Mouse (Mus musculus) cerebellum, adult 2 months (tissue): ENCODE measurements around the gene Ifna2. TPM values are rescaled to one million over a fixed set of nuclear protein-coding genes. Genes with fewer than 3 reads are reported as not detected.

Experiments
- DNase-seq, 2 experiments: peaks; one replicate each; pipeline ENCODE4 v3.0.0; 2021
- H3K27ac ChIP-seq: fragments of 200-500 bp; 2 replicates; pipeline ENCODE4 v1.5.1; 2012; ENCODE audit warnings: low read length, control low read depth, inconsistent platforms; ENCODE audit not compliant: insufficient read depth
- H3K27me3 ChIP-seq: fragments of 200-500 bp; 2 replicates; pipeline ENCODE4 v1.6.1; 2012; ENCODE audit warnings: inconsistent platforms, mild to moderate bottlenecking, low read length, moderate library complexity; ENCODE audit not compliant: control insufficient read depth, insufficient read depth
- H3K4me1 ChIP-seq: fragments of 200-500 bp; 2 replicates; pipeline ENCODE4 v1.6.1; 2011; ENCODE audit warnings: low read length; ENCODE audit not compliant: control insufficient read depth, insufficient read depth
- H3K4me3 ChIP-seq: fragments of 200-500 bp; replicated peaks from 2 replicates; pipeline ENCODE3; 2011; ENCODE audit warnings: mild to moderate bottlenecking, low read depth, low read length, control low read depth; ENCODE audit not compliant: insufficient read depth
- CTCF ChIP-seq: fragments of 200-500 bp; IDR thresholded peaks from 2 replicates; pipeline ENCODE4 v1.5.1; 2011; ENCODE audit warnings: low read depth, mild to moderate bottlenecking, control low read depth, low read length, moderate library complexity, borderline replicate concordance; ENCODE audit not compliant: insufficient read depth
- POLR2A ChIP-seq: fragments of 200-500 bp; IDR thresholded peaks from 2 replicates; pipeline ENCODE4 v1.6.1; 2011; ENCODE audit warnings: low read length, control low read depth, borderline replicate concordance; ENCODE audit not compliant: insufficient read depth
- WGBS: fragments of 180-500 bp; shearing (Covaris S2); methylation state at CpG from one replicate; pipeline ENCODE4 v1.1.7; 2018; 5-methylcytosine and 5-hydroxymethylcytosine counted together
- polyA plus RNA-seq: library from polyadenylated mRNA; depleted of rRNA; stranded (reverse); fragments of >200 nt; gene quantifications from 2 replicates; pipeline ENCODE4 v1.2.3, GENCODE M21; 2012; rRNA removed

The Ifna2 gene
- polyA plus RNA-seq: not detected in 2 replicates

GRCm38 (mm10) chr4:88683812-88684211 is at the start of gene Ifna2:
Gene Ifna2 (minus strand): TSS chr4:88683912.
- no peak for DNase-seq
- TF ChIP-seq POLR2A: no peak
- no peak for TF ChIP-seq CTCF
- WGBS: 100% methylated on average over 1 of the region's 1 CpGs
- no peaks in the 10 kb centered on the region for H3K27me3 ChIP-seq
- H3K27ac ChIP-seq: no peak within 1 kb of the TSS
- no peak within 1 kb of the TSS for H3K4me3 ChIP-seq
- no peaks in the 10 kb centered on the region for H3K4me1 ChIP-seq

DNA sequence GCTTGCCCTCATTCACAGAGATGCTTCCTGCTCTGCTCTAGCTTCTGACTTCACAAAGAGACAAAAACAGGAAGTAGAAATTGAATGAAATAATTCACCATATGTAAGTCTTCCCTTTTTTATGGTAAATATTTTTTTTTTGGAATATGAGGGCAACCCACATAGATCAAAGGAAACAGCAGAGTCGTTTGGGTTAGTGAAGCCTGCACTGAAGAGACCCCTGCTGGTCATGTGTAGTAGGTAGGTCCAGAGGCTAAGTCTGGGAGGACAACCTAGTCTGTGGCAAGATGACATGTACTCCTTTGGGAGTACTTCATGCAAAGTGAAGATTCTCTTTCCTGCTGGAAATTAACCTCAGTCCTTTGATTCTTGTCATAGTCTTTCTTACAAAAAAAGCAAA is 43.6 kb upstream of the Ifna2 start:
- H3K4me1 ChIP-seq: no peaks in the 10 kb centered on the region
- no peak for DNase-seq
- TF ChIP-seq POLR2A (no peak), CTCF (peak; percentile 45; the same call in 1 of the 2 replicates)
- no peaks in the 10 kb centered on the region for H3K27me3 ChIP-seq
- 2% methylated on average over 1 of the region's 1 CpGs for WGBS
- H3K27ac ChIP-seq: no peak overlapping the region
- no peak overlapping the region for H3K4me3 ChIP-seq

GRCm38 (mm10) chr4:88726727-88727126 is 43.0 kb upstream of the Ifna2 start:
- DNase-seq: no peak
- Histone ChIP-seq H3K4me1 (no peaks in the 10 kb centered on the region), H3K27ac (no peak overlapping the region), H3K4me3 (no peak overlapping the region), H3K27me3 (no peaks in the 10 kb centered on the region)
- TF ChIP-seq POLR2A (no peak), CTCF (no peak)
- 88% methylated on average over 6 of the region's 6 CpGs for WGBS

GRCm38 (mm10) chr4:88723497-88724090 is 39.9 kb upstream of the Ifna2 start:
- H3K4me1 ChIP-seq: no peaks in the 10 kb centered on the region
- DNase-seq: no peak
- no peak overlapping the region for H3K27ac ChIP-seq
- TF ChIP-seq CTCF: no peak
- TF ChIP-seq POLR2A: no peak
- no peak overlapping the region for H3K4me3 ChIP-seq
- no peaks in the 10 kb centered on the region for H3K27me3 ChIP-seq
- 69% methylated on average over 8 of the region's 8 CpGs for WGBS

DNA sequence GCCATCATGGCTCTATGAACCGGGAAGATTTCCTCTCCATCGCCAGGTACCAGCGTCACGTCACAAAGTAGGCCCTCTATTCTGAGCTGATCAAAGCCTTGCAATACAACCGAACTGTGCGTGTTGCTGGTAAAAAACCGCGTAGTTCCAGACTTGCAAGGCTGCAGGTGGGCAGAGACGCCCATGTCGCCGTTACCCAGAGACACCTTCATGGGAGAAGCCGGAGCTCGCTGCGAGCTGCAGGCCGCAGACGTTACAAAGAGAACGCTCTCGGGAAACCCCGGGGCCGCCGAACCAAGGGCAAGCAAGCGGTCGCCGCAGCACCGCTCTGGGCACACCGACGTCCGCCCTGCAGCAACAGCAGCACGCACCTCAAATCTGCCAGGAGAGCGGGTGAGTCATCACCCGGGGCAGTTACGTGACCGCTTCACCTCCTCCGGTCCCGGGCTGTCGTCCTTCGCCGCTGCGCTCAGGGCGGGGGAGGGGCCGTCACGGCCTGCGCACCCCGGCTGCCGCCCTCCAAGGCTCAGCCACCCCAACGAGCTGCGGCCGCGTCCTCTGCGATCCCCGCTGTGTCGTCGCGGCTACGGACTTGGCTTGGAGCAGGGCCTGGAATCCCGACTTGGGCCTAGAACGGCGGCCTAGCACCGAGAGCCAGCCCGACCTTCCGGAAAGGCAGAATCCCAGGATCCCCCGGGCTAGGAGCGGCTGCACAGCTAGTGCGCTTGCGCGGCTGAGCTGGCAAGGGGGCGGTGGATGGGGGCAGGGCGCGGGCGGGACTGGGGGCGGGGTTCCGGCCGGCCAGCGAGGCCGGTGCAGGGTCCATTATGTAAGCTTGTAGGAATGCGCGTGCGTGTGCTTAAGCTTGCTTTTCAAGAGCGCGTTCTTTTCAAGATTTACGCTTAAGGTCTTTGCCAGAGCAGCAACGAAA is 38.3 kb upstream of the Ifna2 start, which contains the start of the genes Gm26566 and Klhl9:
Gene Gm26566, plus strand, starts transcription at position 15 of the 931 bp plus-strand sequence.
Gene Klhl9, minus strand, starts transcription at position 675 of the 931 bp plus-strand sequence.
- peak; percentile 95 to 96 for DNase-seq
- Histone ChIP-seq H3K27me3 (no peaks in the 10 kb centered on the region), H3K4me3 (peak within 1 kb of the TSS; percentile 98), H3K27ac (peak within 1 kb of the TSS; percentile 100), H3K4me1 (no peaks in the 10 kb centered on the region)
- peak; percentile 90 for TF ChIP-seq POLR2A
- TF ChIP-seq CTCF: no peak
- under 1% methylated on average over 82 of the region's 82 CpGs for WGBS

DNA sequence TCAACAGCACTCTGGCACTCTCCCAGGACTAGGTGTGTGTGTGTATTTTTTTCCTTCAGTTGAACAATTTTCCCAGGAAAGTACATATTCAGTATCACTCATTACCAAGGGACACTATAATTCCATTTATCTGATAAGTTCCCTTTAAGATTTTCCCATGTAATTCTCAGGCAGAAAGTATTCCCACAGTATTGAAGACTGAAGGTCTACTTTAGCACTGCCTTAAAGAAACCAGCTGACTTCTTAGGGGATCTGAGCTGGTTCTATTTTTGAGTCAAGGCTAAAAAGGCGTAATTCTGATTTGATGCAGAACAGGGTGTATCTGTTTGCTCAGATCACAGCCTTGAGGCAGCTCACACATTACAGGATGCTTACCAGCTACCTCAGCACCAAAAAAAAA is 35.0 kb upstream of the Ifna2 start:
- Histone ChIP-seq H3K27ac (no peak overlapping the region), H3K4me1 (no peaks in the 10 kb centered on the region; the same call in 1 of the 2 replicates), H3K4me3 (peak overlapping the region; percentile 26), H3K27me3 (no peaks in the 10 kb centered on the region)
- WGBS: 3% methylated on average over 1 of the region's 1 CpGs
- TF ChIP-seq CTCF (no peak), POLR2A (no peak)
- no peak for DNase-seq

GRCm38 (mm10) chr4:88715059-88715458 is 31.3 kb upstream of the Ifna2 start:
- peak; percentile 25 to 26 for DNase-seq
- H3K4me3 ChIP-seq: no peak overlapping the region
- no peaks in the 10 kb centered on the region for H3K27me3 ChIP-seq
- H3K27ac ChIP-seq: no peak overlapping the region
- TF ChIP-seq CTCF (no peak), POLR2A (no peak)
- H3K4me1 ChIP-seq: no peaks in the 10 kb centered on the region; the same call in 1 of the 2 replicates

DNA sequence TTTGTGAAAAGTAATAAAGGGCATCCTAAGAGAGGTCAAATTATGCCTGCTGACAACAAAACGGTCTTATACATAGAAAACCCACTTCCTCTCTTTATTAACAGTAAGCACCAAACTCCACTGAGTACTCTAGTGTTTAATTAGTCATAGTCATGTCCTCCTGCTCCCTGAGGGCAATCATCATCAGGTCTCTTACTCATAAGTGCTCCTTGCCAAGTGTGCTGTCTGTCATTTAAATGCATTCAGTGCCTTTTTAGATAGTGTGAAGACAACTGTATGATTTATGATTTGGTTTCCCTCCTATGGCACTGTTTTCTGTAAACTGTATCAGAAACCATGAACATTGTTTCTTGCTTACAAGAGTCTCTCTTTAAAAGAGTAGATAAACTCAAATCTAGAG is 30.6 kb upstream of the Ifna2 start:
- Histone ChIP-seq H3K27ac (no peak overlapping the region), H3K4me3 (no peak overlapping the region), H3K27me3 (no peaks in the 10 kb centered on the region), H3K4me1 (no peaks in the 10 kb centered on the region; the same call in 1 of the 2 replicates)
- DNase-seq: peak in 1 of 2 experiments; percentile 13
- 72% methylated on average over 1 of the region's 1 CpGs for WGBS
- no peak for TF ChIP-seq POLR2A
- TF ChIP-seq CTCF: no peak
